Mouse (Mus musculus): ENCODE results near the gene Hecw2.

Hecw2 gene

DNA sequence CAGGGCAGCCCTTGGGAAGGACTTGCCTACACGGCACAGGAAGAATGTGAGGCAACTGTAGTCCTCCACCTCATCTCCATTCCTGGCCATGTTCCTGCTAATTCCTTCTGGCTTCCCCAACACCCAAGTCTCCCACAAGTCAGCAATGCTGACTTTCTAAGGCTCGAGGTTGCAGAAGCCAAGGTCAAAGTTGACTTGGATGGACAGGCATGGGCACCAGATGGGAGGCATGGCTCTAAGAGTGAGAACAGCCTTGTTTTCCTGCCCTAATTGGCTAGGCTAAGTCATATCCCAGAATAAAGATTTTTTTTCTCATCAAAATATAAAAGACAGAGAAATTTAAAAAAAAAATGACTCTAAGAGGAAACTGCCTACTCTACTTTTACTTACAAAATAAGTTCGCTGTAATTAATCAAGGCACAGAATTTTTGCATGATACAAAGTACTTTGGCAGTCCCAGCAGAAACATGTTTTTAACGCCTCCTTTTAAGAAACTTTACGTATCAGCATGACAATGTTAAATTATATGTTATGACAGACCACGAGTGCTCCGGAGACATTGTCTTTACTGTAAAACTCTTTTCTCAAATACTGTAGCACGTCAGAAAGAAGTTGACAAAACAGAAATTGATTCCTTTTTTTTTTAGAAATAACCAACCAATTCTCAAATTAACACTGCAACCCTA lies 83.9 kb downstream of the Hecw2 start:
- no peak for DNase-seq

DNA sequence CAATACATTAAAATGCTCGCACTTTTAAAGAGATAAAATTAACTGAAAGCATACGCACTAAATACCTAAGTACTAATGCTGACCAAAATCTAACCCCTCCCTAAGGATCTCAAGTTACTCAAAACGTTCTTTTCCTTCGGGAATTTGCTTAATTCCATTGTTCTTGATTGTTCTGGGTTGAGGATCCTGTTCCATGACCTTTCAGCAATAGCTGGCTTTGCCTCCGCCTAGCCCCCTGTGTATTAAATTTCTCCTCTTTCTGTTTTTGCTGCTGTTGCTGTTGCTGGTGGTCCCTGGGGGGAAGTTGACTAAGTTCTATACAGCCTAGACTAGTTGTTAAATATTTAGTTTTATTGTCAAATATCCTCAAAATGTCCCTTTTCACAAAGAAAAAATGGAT lies 85.7 kb downstream of the Hecw2 start:
- no peak for DNase-seq

DNA sequence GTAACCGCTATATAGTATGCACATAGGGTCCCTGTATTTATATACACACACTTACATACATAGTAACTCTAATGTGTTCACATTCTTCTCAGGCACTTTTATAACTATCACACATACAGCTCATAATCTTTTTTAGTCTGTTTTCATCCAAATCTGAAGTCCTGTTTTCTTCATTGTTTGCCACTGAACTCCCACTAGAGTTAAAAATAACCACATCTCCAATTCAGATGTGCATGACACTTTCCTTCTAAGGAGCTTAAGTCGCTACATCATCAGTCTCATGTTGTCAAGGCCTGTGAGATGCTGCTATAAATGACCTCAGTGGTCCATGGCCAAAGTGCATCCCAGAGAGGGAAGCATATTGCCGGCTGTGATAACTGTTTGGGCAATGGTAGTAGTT lies 88.2 kb downstream of the Hecw2 start:
- DNase-seq = no peak

DNA sequence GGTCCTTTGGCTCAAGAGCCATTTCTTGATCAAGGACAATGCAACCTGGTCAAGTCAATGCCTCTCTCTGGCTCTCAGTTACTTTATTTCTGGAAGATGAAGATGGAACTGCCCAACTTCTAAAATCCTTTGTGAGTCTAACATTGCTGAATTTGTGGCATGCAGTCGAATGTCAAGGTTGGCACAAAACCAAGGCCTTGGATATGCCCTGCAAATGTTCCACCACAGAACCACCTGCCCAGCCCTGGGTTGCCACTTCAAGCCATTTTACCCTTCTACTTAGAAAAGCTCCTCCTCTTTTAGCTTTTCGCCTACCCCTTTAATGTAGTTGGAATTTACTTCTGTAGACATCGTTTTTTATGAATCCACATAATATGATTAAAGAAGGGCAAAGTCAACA lies 115.3 kb downstream of the Hecw2 start:
- DNase-seq = no peak

DNA sequence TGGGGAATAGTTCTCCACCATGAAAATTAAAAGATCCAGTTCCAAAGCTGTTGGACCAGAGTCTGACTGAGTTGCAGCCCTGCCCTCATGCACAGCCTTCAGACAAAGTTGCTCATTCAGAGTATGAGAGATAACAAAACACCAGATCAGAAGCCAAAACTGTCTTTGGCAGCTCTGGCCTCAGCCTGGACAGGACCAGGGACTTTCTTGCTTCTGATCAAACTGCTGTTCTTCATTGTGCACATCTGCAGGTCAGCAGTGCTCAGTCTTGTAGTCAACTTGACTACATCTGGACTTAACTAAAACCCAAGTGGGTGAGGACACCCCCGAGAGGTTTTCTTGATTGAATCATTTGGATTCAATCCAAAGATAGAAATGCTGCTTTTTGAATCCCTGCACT lies 120.5 kb downstream of the Hecw2 start:
- no peak for DNase-seq

DNA sequence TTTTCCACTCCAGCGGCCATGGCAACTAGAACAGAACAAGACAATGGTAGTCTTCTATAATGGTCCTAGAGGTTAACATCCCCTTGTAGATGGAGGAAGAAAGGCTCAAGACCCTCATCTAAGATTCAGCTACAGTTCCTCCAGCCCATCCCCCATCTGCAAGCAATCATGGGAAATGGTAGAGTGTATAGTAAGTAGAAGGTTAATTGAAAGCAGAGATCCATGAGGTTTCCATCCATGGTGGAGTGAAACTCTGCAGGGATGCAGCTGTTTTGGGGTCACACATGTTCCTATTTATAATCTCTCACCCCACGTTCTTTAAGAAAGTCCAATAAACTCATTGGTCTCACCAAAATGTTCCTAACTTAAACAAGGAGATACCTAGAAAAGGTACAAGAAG lies 124.8 kb downstream of the Hecw2 start:
- DNase-seq = no peak

DNA sequence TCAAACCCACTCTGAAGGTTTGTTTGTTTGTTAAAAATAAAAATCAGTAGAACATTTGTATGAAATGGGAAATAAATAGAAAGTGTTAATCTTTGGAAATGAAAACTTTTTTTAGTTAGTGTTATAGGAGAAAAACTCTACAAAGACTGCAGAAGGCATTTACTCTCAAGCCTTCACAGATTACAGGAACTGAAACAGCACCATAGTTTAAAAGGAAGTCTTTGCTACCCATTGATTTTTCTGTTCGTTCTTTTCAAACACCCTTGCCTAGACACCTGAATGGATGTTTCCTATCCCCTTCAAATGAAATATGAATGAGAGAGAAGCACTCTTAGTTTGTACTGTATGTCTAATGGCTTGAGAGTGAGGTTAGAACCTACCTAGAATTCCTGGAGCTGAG lies 126.7 kb downstream of the Hecw2 start:
- no peak for DNase-seq

DNA sequence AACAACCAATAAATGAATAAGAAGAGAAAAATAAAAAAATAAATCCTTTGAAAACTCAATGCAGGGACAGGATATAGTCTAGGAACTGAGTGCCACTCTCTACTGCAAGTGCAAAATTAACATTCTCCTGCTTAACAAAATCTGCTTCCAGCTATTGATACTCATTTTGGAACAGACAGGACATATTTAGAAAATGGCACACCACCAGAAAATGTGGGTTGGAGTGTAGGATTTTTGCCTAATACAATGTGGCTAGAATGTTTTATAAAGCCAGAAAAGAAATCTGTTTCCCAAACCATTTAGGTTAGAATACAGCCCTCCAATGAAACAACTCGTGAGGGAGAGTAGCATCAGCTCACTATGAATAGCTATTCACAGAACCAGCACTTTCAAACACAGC lies 129.5 kb downstream of the Hecw2 start:
- DNase-seq = no peak

DNA sequence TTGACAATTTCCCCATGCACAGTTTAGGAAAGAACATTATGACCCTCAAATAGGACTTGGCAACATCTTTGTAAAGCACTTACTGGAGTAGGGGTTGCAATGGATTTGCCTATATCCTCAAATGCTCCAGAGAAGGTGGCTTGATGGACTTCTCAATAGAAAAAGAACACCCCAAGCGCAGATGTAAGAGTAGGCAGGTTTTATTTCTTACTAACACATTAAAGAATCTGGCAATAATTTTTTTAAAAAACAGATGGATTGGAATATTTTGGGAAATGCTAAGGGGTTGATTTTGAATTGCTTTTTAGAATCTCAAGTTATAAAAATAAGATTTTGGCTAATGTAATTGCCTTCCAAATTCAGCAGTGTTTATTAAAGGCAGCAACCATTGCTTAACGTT lies 133.9 kb downstream of the Hecw2 start:
- no peak for DNase-seq

DNA sequence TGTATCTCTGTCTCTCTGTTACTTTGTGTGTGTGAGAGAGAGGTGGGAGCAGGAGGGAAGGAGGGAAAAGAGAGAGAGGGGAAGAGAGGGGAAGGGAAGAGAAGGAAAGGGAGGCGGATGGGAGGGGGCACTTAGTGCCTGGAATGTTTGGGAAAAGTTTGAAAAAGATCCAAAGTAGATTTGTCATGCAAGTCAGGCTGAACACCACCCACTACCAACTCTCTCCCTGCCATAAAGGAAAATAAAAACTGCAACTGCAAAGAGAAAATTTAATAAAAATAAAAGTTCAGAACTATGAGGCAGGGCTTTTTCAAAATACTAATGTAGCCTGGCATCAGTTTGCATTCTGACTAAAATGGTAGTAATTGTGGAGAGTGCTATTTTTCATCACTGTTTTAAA lies 135.2 kb downstream of the Hecw2 start:
- DNase-seq = no peak

DNA sequence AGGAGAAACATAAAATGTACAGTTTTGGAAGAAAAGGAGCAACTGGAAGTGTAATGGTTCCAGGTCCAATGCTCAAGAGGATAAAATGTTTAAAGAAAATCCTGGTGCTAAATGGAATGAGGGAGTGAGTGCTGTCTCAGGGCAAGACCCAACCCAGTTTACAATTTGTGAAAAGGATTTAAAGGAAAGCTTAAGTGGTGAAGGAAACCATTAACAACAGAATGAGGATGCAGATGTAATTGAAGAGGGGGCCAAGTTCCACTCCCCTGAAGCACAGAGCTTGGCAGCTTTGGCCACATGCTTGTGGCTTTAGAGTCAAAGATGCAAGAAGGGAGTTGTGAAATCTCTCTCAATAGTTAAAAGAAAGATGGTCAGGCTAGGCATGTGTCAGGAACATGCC lies 142.2 kb downstream of the Hecw2 start:
- no peak for DNase-seq

DNA sequence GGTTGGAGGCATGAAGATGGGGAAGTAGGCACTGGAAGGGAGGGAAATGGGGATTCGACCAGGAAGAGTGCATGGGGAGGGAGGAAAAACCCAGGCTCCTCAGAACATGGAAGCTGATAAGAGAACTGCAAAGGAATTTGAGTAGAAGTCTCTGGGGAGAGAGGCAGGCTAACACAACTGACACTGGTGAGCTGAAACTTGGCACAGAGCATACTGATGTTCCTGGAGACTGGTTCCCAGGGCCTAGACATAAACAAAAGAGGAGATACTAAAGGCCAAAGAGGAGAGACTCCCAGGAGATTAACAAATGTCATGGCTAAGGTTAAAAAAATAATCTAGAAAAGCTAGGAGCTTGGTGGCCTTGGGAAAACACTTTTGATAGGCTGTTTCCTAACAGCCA lies 148.0 kb downstream of the Hecw2 start:
- DNase-seq = peak; percentile 4

DNA sequence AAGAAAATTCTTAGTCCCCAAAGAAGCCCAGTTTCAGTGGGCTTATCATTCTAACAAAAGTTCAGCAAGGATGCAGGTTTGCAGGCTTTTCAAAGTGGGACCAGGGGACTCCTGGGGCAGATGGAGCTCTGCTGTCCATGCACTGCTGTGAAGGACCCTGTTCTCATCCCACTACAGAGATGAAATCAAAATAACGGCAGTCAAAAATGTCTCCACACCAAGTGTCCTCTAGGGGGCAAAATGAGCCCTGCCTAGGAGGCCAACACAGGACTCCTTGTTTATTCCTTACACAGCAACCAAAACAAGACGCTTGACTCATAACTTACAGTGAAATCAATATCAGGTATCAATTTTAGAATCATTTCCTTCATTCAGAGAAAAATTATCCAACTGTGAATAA lies 155.9 kb downstream of the Hecw2 start:
- DNase-seq = peak; percentile 41

DNA sequence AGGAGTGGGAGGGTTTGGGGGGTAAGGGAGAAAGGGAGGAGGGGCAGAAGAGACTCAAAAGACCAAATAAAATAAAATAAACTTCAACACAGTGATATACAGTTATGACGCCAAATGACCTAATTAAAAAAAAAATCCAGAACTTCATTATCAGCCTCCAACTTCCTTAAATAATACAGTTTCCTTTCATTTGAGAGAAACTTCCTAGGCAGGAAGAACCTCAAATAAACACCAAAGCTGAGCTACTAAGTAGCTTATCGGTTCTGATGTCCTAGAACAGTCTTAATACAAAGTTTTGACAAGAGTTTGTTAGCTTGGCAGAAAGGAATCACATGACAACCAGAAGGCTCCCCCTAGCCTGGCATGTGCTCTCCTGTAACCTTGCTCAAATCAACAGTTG lies 177.3 kb downstream of the Hecw2 start:
- no peak for DNase-seq

DNA sequence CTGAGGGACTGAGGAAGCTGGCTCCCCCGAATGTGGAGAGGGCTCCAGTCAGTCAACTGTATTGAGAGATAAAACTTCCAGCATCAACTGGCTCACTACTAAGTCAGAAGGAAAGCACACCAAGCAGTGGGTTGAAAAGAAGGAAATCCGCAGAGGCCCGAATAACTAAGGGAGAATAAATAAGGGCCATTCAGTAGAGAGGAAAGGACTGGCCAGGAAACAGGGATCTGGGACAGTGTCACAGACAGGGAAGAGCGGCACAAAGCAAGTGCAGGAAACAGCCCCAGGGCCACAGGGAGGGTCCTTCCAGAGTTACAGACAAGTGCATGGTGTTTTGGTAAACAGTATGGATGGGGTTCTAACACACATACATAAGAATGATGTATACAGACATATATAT lies 179.2 kb downstream of the Hecw2 start:
- no peak for DNase-seq

DNA sequence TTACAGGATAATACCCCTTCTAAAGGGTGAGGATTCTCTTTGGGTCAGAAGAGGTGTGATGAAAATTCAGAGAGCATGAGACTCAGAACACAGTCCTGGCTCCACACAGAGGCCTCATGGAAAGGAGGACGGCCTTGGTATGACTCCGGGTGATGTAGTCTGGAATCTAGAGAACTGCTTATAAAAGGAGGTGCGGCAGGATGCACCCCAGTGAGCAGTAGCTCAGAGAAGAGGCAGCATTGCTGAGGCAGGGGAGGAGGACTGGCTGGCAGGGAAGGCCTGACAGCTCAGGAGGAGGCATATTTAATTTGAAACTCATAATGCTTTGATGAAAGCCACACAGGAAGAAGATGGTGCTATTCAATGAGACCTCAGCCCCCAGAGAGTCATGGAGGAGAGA lies 182.6 kb downstream of the Hecw2 start:
- DNase-seq = no peak

DNA sequence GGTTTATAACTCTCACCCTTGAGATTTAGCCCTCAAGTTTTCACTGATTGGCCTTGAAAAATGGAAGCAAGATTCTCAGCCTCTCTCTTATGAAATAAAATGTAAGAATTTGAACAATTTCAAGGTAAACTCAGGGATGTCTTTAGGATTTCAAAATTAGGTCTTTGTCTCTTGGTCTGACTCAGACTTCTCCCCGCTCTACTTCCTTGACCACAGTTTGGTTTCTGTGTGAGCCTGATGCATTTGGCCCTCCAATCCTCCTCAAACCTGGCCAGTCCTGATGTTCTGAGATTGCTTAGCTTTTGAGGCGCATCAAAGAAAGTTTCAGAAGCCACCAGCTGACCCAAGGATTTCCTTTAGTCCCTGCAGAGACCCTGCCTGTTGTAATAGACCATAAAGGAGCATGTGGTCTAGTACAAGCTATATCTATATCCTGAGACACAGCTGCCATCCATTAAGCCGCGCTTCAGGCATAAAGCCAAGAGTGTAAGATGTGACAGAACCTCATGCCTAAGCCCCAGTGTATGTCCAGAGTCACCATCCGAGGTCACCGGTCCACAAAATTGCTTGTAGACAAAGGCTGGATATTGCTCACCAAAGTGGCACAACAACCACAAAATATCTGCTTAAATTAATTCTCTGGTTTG lies 185.4 kb downstream of the Hecw2 start:
- no peak for DNase-seq

DNA sequence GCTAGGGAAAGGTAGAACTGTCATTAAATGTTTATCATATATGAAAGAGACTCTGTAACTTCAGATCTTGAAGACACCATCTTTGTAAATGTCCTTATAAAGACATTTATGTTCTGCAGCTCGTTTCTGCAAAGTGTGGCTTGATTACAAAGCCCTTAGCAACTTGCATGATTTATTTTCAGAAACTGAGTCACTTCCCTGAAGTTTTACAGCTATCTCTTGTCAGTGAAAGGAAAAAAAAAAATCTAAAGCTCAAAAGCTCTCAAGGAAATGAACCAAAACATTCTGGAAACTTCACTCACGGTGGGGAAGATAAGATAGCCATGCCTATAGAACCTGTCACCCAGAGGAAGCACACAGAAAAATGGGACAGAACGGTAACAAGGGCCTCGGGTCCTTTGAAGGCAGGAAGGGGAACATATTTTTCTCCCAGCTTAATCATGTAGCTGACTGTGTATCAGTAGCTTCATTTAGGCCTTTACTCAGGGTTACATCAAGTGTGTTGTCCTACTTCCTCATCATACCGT lies 189.0 kb downstream of the Hecw2 start:
- DNase-seq = no peak

DNA sequence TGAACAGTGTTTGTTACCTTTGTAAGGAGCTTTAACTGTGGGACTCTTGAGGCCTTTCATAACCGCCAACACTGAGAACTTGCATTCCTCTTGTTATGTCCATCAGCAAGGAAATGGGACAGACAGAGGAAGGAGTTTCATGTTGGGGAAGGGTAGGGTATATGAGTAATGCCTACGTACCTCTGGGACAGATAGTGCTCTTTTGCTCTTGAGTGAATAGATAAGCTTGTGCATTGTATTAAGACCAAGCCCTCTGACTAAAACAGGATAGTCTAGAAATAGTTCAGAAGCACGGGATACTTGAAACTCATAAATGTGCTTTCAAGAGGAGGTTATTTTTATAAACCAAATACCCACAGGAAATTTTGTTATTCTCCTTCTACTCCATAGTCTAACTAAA lies 191.7 kb downstream of the Hecw2 start:
- DNase-seq = no peak

DNA sequence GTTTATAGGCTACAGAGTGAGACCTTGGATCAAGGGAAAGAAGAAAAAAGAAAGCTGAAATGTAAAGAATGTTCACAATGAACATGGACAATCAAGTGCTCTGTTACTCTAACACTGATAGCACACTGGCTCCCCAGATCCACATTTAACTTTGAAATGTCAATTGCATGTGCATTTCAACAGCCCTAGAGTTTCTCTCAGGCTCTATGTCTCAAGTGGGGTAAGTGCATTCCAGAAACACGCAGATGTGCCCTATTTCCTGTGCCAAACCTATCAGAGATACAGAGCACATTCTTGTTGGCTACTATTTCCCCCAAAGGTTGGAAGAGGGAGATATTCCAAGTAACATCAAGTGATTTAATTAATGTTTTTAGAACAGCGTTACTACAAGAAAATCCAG lies 192.9 kb downstream of the Hecw2 start:
- no peak for DNase-seq

DNA sequence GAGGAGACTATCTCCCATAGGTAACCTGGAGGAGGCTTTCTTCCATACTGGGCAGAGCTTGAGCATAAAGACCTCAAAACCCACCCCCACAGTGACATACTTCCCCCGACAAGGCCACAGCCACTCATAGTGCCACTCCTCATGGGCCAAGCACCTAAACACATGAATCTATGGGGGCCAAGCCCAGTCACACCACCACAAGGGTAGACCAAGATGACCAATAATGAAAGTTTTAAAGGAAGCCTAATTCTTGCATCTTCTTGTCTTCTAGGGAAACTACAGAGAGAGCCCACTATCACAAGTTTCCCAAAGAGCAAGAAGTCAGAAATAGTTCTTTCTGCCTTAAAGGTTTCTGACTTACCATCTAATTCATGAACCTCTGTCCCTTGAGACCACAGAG lies 197.7 kb downstream of the Hecw2 start:
- DNase-seq = no peak

DNA sequence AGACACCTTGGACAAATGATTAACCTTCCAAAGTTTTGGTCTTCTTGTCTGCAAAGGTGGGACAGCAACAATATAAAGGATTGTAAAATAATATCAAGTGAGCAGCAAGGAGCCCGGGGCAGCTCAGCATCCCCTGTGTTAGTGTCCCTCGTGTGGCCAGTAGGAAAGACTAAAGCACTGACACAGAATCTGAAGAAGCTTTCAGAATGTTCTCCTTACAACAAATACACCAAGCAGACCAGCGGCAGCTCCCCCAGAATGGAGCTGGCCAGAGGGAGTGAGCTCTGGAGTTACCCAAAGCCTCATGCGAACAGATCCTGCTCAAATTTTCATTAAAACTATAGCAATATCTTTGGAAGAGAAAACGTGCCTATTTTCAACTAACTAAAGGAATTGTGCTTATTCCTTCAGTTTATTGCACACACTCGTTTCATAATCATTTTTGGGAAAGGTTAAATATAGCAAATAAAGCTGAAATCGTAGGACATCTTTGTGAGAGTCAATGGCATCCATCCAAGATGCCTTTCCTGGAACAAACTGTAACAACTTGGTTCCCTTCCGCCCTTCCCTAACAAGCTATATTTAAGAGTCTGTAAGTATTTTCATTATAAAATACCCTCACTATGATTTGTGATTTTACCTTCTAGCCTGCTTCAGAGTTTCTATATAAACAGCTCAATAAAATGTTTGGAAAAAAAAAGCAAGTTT lies 208.6 kb downstream of the Hecw2 start:
- peak; percentile 24 for DNase-seq

DNA sequence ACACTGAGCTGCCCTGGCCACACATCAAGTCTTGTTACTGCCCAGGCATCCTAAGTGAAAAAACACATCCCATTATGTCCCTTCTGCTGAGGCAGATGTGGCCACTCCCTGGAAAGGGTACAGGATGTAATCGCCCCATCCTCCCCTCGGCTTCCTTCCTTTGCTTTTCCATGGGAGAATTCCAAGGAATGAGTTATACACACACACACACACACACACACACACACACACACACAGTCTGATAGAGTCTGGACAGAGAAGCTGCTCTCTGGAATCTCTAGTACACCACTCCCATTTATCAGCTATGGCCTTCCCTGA lies 216.5 kb downstream of the Hecw2 start:
- DNase-seq = peak; percentile 73

DNA sequence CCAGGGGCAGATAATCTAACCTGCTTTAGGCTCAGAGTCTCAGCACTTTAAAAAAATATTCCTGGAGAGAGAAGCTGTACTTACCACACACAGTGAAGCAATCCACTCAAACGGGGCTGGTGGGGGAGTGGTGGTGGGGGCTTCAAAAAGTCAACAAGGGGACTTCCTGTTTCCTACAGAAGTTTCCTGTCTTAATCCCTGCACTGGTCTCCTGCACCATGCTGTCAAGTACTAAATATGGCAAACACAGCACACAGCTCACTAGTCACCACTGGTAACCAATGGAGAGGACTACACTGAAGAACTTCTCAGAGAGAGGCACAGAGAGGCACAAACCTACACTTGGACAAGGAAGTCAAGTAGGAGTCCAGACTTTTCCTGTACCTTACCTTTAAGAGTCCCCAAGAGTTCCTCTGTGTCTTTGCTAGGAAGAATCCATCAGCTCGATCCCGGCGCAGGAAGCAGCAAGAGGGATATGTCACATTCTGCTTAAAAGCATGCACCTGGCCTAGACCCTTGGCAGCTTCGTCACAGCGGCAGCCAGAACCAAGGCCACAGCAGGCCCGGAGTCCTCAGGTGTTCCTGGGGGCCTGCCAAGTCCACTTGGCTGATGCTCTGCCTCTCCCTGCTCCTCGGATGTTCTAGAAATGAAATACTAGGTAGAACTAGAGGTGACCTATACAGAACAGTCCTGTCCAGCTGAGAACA lies 217.0 kb downstream of the Hecw2 start:
- peak; percentile 41 for DNase-seq

All from kidney, postnatal 10 days (tissue).